Mouse (Mus musculus): ENCODE results near the gene Neurod2.
A peak's percentile ranks its signal among the peaks of the same experiment; 100 is the strongest.

Gene Neurod2

GRCm38 (mm10) chr11:98298484-98299205 lies 30.8 kb downstream of the Neurod2 start:
- no peak for DNase-seq

GRCm38 (mm10) chr11:98297778-98298177 lies 31.7 kb downstream of the Neurod2 start:
- DNase-seq, result no peak

DNA sequence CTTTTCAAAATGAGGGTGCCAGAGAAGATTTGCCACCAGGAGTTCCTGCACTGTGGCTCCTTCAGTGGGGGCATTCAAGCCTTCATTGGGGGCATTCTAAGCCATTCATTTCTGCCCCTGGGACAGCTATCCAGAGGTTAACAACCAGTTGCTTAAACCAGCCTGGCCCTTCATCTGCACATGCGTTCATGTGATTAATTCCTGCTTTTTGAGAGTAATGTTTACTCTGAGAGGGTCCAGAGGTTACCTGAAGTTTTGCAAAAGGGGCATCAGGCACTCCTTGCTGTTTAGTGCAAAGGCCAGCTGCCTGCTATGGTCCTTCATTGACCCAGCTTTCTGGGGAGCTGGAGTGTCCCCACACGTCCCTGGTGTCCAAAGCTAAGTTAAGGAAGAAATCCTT lies 32.5 kb downstream of the Neurod2 start:
- DNase-seq, result no peak

GRCm38 (mm10) chr11:98296277-98296676 lies 33.2 kb downstream of the Neurod2 start:
- DNase-seq, result no peak

GRCm38 (mm10) chr11:98295013-98295585 lies 34.3 kb downstream of the Neurod2 start:
- DNase-seq, result peak; percentile 61

GRCm38 (mm10) chr11:98294188-98295012 lies 35.0 kb downstream of the Neurod2 start:
- peak; percentile 95 for DNase-seq

DNA sequence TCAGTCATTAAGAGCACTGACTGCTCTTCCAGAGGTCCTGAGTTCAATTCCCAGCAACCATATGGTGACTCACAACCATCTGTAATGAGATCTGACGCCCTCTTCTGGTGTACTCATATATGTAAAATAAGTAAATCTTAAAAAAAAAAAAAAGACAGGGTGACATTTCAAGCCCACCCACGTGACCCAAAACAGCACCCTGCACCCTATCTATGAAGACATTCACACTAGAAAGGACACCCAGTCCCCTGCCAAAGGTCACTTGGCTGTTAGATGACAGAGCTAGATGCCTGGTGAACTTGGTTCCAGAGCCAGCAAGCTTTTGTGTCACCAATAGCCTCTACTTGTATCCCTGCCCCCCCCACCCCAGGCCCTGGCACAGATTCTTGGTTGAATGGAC lies 36.4 kb downstream of the Neurod2 start:
- no peak for DNase-seq

GRCm38 (mm10) chr11:98290906-98291305 lies 38.5 kb downstream of the Neurod2 start:
- no peak for DNase-seq

- no peak for DNase-seq
These were observed 39.6 kb downstream of the Neurod2 start for GRCm38 (mm10) chr11:98289873-98290272.

DNA sequence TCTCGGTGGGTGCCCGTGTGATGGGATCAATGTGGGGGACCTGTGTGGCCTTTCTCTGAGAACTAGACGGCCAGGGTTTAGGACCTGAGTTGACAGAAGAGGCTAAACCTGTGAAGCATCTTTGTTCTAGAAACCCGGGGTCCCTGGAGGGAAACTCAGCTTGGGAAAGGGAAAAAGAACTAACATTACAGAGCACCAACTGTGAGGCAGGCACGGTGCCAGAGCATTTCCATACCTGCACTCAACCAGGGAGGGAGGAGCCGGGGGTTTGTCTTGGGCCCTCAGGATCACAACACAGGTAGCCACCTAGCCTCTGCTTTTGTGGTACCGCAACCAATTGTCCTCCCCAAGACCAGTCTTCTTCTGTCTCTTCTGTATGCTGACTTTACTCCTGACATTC lies 41.5 kb downstream of the Neurod2 start:
- no peak for DNase-seq

DNA sequence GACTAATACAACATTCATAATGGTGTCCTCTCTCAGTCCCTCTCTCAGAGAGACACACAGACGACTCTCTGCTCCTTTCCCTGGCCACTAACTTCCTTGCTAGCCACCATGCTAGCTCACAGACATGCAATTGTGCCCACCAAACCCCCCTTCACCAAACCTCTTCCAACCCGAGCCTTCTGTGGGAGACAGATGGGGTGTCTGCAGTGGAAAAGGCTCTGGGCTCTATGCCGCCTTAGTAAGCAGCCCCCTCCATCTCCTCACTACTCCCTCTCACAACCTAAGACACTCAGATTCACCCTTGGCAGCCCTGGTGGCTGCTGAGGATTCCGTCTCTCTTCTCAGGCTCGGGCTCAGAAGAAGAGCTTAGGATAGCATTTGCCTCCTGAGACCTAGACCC lies 41.9 kb downstream of the Neurod2 start:
- DNase-seq, result no peak

DNA sequence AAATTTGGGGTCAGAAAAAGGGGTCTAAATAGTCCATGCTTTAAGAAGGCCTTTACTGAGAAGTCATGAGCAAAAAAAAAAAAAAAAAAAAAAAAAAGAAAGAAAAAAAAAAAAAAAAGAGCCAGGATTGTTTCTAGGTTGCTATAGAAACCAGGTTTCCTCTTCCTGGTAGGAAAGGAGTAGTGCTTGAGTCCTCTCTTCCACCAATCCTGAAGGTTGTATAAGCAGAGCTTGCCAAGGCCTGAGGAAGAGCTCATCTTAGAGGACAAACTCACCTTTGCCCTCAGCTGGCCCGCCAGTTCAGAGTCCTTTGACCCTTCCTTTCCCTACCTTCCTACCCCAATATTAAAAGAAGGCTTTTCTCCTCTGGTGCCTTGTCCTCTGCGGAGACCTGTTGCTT lies 44.1 kb downstream of the Neurod2 start:
- no peak for DNase-seq

DNA sequence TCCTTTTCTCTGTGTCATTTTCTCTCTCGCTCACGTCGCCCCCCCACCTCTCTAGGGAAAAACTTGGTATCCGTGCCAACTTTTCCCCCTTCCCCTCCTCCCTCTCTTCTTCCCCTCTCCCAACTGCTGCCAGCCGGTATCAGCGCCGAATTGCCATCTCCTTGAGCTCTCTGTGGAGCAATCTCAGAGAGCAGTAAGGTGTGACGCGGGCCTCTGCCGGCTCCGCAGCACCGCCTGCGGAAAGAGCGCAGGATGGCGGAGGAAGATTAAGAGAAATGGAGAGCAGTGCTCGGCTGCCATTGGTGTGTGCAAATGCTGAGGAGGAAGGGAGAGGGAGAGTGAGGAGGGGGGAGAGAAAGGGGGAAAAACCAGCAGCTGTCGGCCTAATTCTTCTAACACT lies 45.2 kb downstream of the Neurod2 start:
- no peak for DNase-seq

DNA sequence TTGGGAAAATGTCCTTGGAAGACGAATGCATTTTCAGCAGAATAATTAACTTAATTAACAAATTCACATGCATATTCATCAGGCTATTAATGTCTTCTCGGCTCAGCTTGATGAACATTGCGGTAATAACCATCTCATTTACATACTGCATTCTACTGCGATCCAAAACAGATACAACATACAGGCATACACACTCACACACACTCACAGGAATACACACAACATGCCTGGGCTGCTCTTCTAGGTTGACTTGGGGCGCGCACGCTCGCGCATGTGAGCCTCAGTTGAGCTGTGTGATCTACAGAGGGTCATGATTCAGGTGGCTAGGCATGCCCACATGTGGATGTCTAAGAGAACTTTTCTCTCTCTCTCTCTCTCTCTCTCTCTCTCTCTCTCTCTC lies 45.7 kb downstream of the Neurod2 start:
- no peak for DNase-seq
